Mouse (Mus musculus) right cerebral cortex, postnatal 36 days (tissue): ENCODE results near the gene Glis2.
"Not testable (repeated sequence)": the region's sequence is repeated elsewhere in the genome, so short reads cannot be mapped to it uniquely, and the experiment has no call there.

Experiments used
- DNase-seq, 2 experiments: peaks; one replicate each; pipeline ENCODE4 v3.0.0; 2022; ENCODE audit warnings: low spot score in 2 of 2, mixed read lengths in 1 of 2

The Glis2 gene

DNA sequence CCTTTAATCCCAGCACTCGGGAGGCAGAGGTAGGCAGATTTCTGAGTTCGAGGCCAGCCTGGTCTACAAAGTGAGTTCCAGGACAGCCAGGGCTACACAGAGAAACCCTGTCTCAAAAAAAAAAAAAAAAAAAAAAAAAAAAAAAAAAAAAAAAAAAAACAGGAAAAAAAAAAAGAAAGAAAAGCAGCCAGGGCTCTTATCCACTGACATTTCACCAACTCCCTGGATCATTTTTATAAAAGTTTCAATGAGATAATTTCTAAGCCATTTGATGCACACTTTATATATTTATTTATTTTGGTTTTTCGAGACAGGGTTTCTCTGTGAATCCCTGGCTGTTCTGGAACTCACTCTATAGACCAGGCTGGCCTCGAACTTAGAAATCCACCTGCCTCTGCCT is 13.3 kb upstream of the Glis2 start:
- DNase-seq = not testable (repeated sequence)

DNA sequence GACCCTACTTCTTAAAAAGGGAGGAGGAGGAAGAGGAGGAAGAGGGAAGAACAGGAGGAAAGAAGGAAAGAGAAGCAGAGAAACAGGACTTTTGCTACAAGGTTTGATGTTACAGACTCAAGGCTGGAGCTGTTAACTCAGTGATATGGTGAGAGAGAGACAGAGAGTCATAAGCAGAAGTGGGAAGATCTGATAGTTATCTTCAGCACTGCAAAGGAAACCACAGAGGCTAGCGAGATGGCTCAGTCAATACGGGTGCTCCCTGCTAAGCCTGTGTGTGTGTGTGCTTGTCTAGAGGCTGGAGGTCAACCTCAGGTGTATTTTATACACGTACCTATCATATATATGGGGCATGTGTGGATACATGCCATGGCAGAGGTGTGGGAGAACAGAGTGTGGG is 10.7 kb upstream of the Glis2 start:
- DNase-seq = no peak

DNA sequence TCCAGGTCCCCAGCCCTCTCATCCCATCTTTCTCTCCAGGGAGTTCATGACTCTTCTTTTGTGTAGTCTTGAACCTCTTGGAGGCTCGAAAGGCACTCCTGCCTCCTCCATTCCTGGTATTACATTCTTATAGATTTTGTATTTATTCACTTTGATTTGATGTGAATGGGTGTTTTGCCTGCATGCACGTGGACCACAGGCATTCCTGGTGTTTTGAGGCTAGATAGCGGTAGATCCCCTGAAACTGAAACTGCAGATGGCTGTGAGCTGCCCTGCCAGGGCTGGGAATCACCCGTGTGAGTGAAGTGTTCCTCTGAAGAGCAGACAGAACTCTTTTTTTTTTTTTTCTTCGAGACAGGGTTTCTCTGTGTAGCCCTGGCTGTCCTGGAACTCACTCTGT is 10.1 kb upstream of the Glis2 start:
- no peak for DNase-seq

DNA sequence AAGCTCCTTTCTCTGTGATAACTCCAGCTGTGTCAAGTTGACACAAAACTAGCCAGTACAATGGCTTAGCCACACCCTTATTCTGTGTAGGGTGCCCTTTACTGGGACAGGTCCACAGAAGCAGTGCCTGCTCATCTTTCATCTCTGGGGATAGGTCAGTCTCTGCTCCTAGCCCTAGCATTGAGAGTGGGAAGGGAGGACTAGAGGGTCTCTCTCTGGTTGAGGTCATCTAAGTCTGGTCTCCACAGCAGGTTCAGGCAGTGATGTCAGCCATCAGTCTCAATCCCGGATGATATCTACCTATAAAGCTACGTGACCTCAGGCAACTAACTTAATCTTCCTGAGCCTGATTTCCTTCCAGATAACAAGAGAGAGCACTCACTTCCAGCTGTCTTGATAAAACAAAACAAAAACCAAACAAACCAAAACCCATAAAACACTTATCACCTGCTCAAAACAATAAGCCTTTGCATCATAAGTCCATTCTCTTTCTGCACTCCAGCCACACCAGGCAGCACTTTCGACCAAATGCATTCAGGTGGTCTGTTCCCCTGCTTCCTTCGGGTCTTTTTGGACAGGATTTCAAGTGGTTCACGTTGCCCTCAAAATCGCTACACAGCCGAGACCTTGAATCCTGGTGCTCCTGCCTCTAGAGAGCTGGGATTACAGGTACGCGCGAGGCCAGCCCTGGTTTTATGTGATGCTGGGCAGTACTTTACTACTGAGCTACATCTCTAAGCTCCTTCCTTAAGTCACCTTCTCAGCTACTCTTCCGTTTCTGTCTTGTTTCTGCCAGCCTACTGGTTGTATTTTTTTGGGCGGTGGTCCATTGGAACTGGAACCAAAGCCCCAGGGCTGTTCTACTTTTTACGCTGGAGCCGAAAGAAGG is 8.6 kb upstream of the Glis2 start:
- DNase-seq = no peak

DNA sequence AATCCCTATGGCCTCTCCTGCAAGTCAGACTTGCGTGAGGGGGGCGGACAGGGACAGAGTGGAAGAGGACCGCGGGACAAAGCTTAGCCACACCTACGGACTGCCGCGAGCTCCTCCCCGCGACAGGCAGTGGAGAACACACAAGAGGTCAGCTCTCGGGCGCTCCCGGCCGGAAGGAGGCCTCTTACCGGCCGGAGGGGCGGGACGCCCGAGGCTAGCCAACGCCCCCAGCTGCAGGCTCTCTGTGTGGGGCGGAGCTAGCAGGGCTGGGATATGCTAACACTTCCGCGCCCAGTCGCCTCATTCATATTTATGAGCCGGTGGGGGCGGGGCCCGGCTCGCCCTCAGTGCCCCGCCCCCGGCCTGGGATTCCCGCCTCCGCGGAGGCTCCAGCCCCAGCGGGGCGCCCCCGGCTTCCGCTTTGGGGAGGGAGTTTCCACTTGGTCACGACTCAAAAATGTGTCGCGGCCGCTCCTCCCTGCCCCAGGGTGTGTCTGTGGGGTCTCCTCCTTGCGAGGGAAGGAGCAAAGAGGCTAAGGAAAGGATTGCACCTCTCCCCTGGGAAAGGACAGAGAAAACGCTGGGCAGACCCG is 7.9 kb upstream of the Glis2 start:
- DNase-seq = peak; percentile 81 to 86

DNA sequence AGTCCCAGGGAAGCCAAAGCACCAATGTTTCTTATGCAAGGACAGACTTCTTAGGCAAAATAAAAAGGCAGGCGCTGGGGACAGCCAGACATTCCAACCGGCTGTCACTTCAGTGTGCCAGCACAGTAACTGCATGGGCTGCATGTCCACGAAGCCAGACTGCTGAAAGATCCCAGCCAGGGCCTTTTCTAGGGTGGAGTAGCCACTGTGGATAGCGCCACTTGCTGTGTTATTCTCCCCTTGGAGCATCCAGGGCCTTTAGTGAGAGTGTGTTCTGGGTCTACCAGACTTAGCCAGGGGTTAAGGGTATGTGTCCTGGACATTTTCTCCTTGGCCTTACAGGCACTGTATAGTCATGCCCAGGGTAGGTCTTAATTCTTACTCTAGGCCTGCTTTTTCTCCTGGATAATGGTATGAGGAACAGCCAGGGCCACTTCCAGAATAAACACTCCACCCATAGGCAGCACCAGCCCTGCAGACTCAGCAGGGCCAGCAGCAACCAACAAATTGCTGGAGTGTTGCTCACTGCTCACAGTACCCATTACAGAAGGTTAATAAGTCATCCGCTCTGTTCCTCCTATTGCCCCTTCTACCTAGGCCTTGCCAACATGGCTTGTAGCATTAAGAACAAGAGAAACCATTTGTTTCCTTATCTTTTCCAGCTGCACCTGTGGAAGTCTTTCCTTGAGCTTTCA is 6.8 kb upstream of the Glis2 start:
- DNase-seq = no peak

DNA sequence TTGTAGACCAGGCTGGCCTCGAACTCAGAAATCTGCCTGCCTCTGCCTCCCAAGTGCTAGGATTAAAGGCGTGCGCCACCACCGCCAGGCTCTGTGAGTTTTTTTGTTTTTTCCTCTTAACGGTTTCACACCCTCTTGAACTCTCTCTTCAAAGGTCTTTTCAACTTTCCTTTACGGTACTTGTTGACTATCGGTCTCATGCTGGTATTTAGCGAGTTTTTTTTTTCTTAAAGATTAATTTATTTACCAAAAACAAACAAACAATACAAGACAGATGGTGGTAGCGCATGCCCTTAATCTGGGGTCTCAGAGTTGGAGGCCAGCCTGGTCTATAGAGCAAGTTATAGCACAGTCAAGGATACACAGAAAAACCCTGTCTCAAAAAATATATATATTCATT is 4.3 kb upstream of the Glis2 start:
- no peak for DNase-seq

DNA sequence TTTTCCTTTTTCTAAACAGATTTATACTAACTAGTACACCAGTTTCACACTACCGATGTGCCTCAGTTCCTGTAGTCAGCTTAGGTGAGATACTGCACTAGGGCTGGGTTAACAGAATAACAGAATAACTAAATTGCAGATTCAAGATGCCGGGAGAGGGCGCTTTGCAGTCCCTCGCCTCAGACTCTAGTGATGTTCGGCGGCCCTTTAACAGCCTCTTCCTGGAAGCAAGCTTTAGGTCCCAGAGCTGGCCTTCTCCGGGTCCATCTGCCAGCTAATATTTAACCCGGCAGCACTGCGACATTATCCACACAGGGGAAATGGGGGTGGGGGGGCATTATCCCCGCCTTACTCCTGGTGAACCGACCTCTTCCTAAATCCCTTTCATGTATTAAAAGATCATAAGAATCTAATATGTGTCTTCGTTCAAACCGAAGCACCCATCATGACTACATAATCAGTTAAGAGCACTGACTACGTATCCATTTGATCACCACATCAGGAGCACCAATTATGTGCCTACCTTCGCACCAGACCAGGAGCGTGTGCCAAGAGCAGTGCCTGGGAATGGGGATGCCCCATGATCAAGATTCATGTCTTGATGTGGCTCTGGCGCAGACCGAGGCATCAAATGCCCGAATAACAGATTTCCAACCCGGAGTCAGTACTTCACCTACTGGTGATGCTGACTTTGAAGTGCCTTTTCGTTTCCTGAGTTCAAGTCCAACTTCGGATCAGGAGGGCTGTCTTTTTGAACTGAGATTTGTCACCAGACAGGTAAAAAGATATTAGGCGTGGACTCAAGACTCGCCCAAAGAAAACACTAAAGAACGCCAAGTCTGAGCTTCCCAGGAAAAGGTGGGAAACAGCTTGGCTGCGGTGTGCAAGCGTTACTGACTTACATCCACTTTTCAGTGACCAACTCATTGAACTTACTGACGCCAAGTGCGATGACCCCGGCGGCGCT is 1.3 kb upstream of the Glis2 start:
- DNase-seq = no peak

DNA sequence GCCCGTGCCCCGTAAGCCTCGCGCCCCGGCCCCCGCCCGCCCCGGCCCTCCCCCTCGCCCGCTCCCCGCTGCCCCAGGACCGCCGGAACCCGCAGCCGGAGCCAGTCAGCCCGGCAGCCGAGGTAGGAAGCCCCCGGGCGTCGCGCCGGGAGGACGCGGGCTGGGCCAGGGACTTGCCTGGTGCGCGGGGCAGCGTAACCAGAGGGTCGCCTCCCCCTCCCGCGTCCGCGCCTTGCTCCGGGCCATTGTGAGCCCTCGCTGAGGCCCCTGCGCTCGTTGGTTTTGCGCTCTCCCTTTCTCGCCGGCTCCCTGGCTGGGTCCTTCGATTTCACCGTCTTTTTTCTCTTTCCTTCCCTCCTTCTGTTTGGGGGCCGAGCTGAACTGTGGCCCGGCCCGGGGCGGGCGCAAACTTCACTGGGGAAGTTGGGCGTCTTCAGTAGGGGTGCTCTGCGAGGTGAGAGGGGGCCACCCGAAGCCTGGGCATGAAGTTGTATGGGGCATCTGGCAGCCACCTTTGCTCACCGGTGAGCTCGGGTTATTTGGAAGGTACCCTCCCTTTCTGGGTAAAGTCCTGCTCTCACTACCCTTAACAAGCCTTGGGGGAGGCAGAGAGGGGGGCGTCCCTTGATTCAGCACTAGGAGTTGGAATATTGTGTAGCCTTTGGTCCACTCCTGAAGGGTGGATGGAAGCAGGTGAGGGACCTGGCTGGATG is 457 bp downstream of the Glis2 start:
- no peak for DNase-seq

DNA sequence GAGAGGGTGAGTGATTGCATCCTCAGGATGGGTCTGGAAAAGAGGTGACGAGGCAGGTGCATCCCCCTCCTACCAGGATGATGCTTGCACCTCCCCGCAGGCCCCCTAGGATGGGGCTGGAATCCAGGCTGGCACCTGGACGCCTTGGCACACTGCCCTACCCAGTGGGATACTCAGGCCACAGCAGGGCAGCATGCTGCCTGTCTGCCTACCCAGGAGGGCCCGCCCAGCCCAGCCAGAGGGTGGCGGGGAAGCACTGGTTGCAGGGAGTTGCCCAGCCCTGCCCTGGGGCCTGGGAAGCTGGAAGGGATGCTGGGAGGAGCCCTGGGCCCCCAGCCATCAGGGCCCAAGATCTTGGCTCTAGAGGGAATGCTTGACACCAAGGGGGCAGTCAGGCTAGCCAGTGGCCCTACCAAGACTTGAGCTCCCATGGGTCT is 1.0 kb downstream of the Glis2 start:
- no peak for DNase-seq

DNA sequence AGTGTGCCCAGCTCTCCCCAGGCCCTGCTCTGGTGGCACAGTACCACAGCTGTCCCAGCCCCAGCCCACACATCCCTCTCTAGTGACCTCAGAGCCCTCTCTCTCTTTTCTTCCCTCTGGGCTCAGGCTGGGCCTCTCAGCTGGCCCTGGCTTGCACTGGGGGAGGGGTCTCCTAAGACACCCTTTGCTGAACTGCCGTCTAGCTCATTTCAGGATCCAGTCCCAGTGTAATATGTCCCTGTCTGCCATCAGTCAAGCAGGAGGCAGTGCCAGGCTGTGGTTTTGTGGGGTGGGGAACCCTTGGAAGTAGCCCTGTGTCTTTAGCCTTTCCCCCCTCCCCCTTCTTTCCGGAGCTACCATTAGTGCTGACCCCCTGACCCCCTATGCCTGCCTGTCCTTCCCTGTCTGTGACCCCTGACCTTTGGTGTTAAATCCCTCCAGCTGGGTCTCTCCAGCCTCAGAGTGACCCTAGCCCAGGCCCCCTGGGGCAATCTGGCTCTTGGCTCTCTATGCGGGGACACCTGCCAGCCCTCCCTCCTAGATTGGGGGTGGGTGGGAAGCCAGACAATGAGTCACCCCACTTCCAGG is 1.7 kb downstream of the Glis2 start:
- DNase-seq = no peak

DNA sequence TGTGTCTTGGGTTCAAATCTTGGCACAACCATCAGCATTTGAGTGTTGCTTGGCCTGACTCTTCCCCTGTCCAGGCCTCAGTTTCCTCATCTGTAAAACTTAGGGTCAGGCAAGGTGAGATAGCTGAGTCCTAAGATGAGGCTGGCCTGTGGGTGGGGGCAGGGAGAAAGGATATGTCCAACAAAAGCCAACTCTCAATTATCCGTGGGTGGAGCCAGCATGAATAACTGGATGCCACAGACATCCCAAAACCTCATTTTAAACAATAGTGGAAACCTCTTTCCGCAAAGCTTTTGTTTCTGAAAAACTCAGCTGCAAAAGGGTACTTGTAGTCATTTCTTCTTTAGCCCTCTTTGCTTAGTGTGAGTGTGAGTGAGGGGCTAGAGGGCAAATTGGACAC is 2.3 kb downstream of the Glis2 start:
- DNase-seq = no peak

DNA sequence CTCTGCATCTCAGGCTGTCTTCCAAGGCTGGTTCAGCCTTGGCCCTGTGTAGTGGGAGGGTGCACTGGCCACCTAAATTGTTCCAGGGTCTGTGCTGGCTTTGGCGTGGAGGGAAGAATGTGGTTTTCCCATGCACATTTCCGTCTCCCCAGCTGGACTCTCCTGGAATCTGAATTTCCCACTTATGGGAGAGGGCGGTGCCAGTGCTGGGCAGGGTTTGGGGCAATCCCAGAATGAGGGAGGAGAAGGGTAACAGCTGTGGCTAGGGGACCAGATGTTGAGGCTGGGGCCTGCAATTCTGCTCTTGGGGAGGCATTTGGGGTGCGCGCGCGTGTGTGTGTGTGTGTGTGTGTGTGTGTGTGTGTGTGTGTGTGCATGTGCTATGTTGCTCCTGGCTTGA is 2.8 kb downstream of the Glis2 start:
- DNase-seq = no peak

DNA sequence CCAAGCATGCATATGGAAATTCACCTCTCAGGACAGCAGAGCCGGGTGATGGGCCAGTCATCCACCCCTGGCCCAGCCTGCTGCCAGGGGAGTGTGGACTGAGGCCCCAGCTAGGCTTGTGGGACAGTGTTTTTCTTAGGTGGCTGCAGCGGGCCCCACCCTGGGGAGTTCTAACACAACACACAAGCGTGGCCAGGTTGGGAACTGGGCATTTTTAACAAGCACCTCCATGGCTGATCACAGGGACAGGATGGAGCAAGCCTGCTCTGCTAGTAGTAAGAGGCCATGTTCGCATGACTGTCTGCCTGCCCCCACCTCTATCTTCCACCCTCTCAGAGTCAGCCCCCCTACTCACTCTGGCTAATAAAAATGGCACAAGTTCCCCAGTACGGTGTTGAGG is 3.5 kb downstream of the Glis2 start:
- DNase-seq = no peak

DNA sequence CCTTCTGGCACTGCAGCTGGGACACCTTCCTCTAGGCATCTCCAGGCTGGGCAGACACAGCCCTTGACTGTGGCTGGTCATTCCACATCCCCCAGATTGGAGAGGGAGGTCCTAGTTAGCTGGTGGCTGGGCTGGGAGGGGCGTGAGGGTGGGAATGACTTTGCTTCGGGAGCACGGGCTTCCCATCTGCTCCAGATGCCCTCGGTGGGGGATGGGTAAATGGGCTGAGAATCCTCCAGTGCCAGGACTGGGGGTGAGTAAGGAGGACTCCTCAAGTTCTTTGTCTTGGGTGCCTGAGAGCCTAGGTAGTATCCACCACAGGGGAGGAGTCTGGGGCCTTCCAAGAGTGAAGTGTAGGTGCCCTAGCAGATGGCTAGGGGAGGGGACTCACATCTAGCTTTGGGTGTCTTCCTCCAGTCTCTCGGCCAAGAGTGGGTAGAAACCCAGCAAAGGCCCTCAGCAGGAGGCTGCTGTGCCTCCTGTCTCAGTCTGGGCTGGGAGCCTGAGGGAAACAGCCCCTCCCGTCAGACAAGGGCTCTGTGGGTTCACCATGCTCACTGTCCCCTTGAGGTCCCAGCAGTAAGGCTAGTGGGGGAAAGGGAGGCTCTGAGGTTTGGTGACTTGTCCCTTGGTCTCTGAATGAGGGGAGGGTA is 4.5 kb downstream of the Glis2 start:
- no peak for DNase-seq

DNA sequence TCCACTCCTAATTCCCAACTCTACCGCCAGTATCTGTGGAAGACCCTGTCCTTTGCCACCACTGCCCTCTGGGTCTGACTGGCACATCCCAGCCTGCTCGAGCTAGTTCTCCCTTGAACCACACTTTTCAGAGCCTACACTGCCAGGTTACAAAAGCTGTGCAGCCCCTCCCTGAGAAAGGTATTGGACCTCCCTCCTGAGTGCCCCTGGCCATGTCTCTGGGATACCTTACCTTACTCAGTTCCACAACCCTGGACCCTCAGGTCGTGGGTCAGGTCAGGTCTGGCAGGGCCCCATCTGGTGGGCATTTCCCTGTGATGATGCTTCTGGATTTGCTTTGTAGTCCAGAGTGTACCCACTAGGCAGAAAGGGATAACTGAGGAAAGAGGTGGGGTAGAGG is 5.1 kb downstream of the Glis2 start:
- DNase-seq = no peak

DNA sequence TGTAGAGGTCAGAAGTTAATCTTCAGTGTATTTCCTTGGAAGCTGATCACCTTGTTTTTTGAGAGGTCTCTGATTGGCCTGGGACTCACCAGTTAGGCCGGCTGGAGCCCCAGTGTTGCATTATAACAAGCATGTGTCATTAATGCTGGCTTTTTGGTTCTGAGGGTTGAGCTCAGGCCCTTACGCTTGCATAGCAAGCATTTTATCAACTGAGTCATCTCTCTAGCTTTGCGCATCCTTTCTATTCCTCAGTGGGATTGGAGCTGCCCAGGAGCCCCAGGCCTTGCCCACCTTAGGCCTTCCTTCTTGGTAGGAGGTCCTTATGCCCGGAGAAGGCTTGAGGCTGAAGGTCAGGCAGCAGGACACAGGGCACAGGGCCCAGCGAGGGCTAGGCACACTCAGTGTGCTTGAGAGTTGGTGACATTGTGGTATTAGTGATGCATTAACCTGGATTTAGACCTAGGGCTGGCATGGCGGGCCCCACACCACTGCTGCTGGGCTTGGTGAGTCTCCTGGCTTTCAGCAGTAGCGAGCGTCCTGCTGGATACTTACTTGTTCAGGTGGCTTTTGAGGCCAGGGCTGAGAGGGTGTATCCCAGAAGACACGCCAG is 6.3 kb downstream of the Glis2 start:
- DNase-seq = no peak

DNA sequence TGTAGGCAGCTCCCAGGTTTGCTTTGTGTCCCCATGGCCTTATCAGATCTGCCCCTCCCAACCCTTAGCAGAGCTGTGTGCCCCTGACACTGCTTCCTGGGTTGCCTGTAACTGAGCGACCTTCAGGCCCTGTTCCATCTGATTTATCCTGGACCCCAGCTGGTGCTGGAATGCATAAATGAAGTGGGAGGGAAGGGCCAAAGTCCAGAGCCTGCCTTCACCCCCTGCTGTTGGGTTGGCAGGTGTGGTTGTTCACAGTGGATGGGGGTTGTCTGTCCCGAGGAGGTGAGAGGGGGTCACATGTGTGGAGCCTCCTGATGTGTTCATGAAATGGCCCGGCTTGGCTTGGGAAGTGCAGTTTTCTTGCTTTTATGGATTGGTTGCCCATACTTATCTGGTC is 7.7 kb downstream of the Glis2 start:
- DNase-seq = no peak

DNA sequence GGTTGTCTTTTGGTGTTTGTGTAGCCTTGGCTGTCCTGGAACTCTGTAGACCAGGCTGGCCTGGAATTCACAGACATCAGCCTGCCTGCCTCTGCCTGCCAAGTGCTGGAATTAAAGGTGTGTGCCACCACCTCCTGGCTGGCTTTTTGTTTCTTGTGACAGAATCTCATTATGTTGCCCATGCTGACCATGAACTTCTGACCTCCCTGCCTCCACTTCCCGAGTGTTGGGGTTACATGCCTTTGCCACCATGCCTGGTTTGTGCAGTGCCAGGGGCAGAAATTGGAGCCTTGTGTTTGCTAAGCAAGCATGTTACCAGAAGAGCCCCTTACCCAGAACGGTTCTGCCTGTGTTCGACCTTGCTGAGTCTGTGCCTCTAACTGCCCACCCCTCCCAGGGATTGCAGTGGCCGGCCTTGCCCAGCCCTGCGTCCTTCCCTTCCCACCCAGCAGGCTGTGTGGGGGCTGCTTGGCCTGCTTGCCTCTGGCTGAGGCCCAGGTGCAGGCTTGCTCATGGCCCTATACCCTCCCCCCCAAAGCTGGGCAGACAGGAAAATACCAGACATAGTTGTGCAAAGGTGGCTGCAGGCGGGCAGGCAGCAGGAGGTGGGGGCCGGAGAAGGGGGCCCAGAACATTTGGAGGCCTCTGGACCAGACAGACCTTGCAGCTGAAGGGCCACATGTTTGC is 8.4 kb downstream of the Glis2 start:
- DNase-seq = no peak
